ENCODE assay signal across 8 mouse cellular contexts in the genomic region with DNA sequence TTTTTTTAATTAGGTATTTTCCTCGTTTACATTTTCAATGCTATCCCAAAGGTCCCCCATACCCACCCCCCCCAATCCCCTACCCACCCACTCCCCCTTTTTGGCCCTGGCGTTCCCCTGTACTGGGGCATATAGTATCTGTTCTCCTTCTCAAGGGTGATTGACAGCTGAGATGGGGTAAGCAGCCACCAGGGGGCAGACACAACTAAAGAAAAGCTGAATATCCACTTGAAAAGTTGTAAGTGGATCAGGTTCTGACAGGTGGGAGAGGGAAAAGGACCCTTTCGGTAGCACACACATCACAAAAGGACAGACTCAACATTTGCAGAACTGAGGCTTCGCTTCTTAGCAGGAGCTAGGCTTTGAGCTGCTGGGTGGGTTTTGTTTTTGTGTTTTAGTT.
DNase-seq lines count a peak whose midpoint lies in the region; ATAC-seq and TF ChIP-seq lines count a peak whose summit lies in the region.
"Not testable (repeated sequence)": the region's sequence is repeated elsewhere in the genome, so short reads cannot be mapped to it uniquely, and the experiment has no call there.

No protein-coding gene starts in this region.

- not testable (repeated sequence) for H3K9me3 ChIP-seq in kidney, postnatal 0 days (replicated peaks; ENCODE audit: low read length); limb, embryonic 11.5 days (ENCODE audit: control insufficient read depth, low read length); midbrain, embryonic 11.5 days (ENCODE audit: control insufficient read depth, low read length); stomach, postnatal 0 days (ENCODE audit: control insufficient read depth, low read length)

- not testable (repeated sequence) for H3K27ac ChIP-seq in heart, adult 2 months; kidney, postnatal 0 days; limb, embryonic 11.5 days (replicated peaks; ENCODE audit: low read depth, low read length); midbrain, embryonic 11.5 days (ENCODE audit: low read depth, low read length); stomach, postnatal 0 days (replicated peaks)

- H3K4me2 ChIP-seq in kidney, postnatal 0 days (ENCODE audit: low read length); limb, embryonic 11.5 days (ENCODE audit: low read depth, severe bottlenecking); midbrain, embryonic 11.5 days; stomach, postnatal 0 days (replicated peaks; ENCODE audit: low read depth): not testable (repeated sequence)

- peak; percentile 71 to 72 for DNase-seq in B cell, adult 2 months
- DNase-seq in adrenal gland, adult 2 months = peak; percentile 37
- DNase-seq in embryo, embryonic 10.5 days (ENCODE audit: low spot score) = peak; percentile 75
- peak; percentile 42 to 71 for DNase-seq in heart, adult 2 months
- DNase-seq in kidney, postnatal 0 days (ENCODE audit: low spot score) = peak; percentile 35
- peak; percentile 76 for DNase-seq in limb, embryonic 11.5 days (ENCODE audit: low spot score)
- peak; percentile 89 for DNase-seq in midbrain, embryonic 11.5 days (ENCODE audit: low spot score, missing footprints)
- peak; percentile 59 for DNase-seq in stomach, postnatal 0 days (ENCODE audit: low spot score)

- H3K36me3 ChIP-seq in heart, adult 2 months (ENCODE audit: control insufficient read depth, insufficient read depth, low read length); kidney, postnatal 0 days (ENCODE audit: insufficient read depth, low read length); limb, embryonic 11.5 days (ENCODE audit: control insufficient read depth, insufficient read depth, low read length); midbrain, embryonic 11.5 days (ENCODE audit: control insufficient read depth, insufficient read depth, low read length); stomach, postnatal 0 days (ENCODE audit: control insufficient read depth, insufficient read depth, low read length): not testable (repeated sequence)

- H3K4me3 ChIP-seq in heart, adult 2 months; kidney, postnatal 0 days (replicated peaks; ENCODE audit: low read depth, low read length); limb, embryonic 11.5 days (ENCODE audit: low read depth, low read length); midbrain, embryonic 11.5 days (ENCODE audit: low read depth, low read length); stomach, postnatal 0 days (ENCODE audit: low read depth, low read length): not testable (repeated sequence)

- H3K27me3 ChIP-seq in heart, adult 2 months (ENCODE audit: control insufficient read depth, insufficient read depth, low read length); kidney, postnatal 0 days (ENCODE audit: insufficient read depth, low read length); limb, embryonic 11.5 days (ENCODE audit: control insufficient read depth, insufficient read depth, low read length); midbrain, embryonic 11.5 days (ENCODE audit: control insufficient read depth, insufficient read depth, low read length); stomach, postnatal 0 days (ENCODE audit: control insufficient read depth, insufficient read depth, low read length): not testable (repeated sequence)

- not testable (repeated sequence) for H3K9ac ChIP-seq in heart, adult 2 months (ENCODE audit: low read depth, low read length); kidney, postnatal 0 days (ENCODE audit: low read depth, low read length); limb, embryonic 11.5 days (ENCODE audit: low read length); midbrain, embryonic 11.5 days (ENCODE audit: low read length); stomach, postnatal 0 days (ENCODE audit: low read length)

- peak; percentile 75 for TF ChIP-seq CTCF in heart, adult 2 months (IDR thresholded peaks at IDR 0.05)
- TF ChIP-seq CTCF in kidney, postnatal 0 days (IDR thresholded peaks at IDR 0.05; ENCODE audit: low read depth) = peak; percentile 68
- TF ChIP-seq CTCF in stomach, postnatal 0 days (IDR thresholded peaks at IDR 0.05; ENCODE audit: low read depth) = peak; percentile 70

- ATAC-seq in kidney, postnatal 0 days (replicated peaks; ENCODE audit: low FRiP score, low read depth); limb, embryonic 11.5 days (ENCODE audit: insufficient number of reproducible peaks, low FRiP score, low TSS enrichment, low read depth); stomach, postnatal 0 days (ENCODE audit: low FRiP score, low TSS enrichment): not testable (repeated sequence)
- ATAC-seq in midbrain, embryonic 11.5 days (ENCODE audit: low FRiP score) = peak; percentile 57

- not testable (repeated sequence) for TF ChIP-seq EP300 in heart, adult 2 months (IDR thresholded peaks at IDR 0.05; ENCODE audit: insufficient read depth, low read depth, low read length); stomach, postnatal 0 days (optimal IDR thresholded peaks at IDR 0.05)

- not testable (repeated sequence) for H3K4me1 ChIP-seq in heart, adult 2 months (ENCODE audit: control insufficient read depth, insufficient read depth, low read length); kidney, postnatal 0 days (replicated peaks; ENCODE audit: insufficient read depth, low read length); limb, embryonic 11.5 days (ENCODE audit: control insufficient read depth, insufficient read depth, low read length); midbrain, embryonic 11.5 days (ENCODE audit: control insufficient read depth, insufficient read depth, low read length); stomach, postnatal 0 days (replicated peaks; ENCODE audit: control insufficient read depth, insufficient read depth)

- intact Hi-C loops in heart, adult 2 months (cut with DNase I) = loop anchor here (10.0 kb wide), 2 partner anchors 112 to 302 kb away; no protein-coding TSS in a partner anchor

- not testable (repeated sequence) for TF ChIP-seq POLR2A in heart, adult 2 months (IDR thresholded peaks at IDR 0.05; ENCODE audit: insufficient read depth, low read depth, low read length)

- 55% methylated on average over 4 of the region's 4 CpGs for WGBS in heart, adult 2 months
- WGBS in kidney, postnatal 0 days = 55% methylated on average over 4 of the region's 4 CpGs
- 36% methylated on average over 4 of the region's 4 CpGs for WGBS in limb, embryonic 11.5 days
- WGBS in midbrain, embryonic 11.5 days = 21% methylated on average over 4 of the region's 4 CpGs
- 58% methylated on average over 4 of the region's 4 CpGs for WGBS in stomach, postnatal 0 days

- not testable (repeated sequence) for H3K79me2 ChIP-seq in heart, adult 2 months (replicated peaks; ENCODE audit: control insufficient read depth, insufficient read depth, low read length)

Comparison
In these comparisons a context has a peak if more than half of its experiments do, and no peak if none do; other contexts are left out.
1. DNase-seq: peak in every context shown above with its lines; median percentile 89 in midbrain, embryonic 11.5 days; 76 in limb, embryonic 11.5 days; 75 in embryo, embryonic 10.5 days; 72 in B cell, adult 2 months; 59 in stomach, postnatal 0 days; 56 in heart, adult 2 months; 37 in adrenal gland, adult 2 months; 35 in kidney, postnatal 0 days.